Mouse (Mus musculus) ES-Bruce4 (cell line): ENCODE data around the gene Kcnip4. TPM values are rescaled to one million over a fixed set of nuclear protein-coding genes. Genes with fewer than 3 reads are reported as not detected.
A peak's percentile ranks its signal among the peaks of the same experiment; 100 is the strongest.

Experiments used
- H3K27ac ChIP-seq: 2 replicates; pipeline ENCODE4 v1.5.1; 2012; ENCODE audit warnings: low read length, inconsistent platforms; ENCODE audit not compliant: insufficient read depth
- H3K27me3 ChIP-seq: 2 replicates; pipeline ENCODE4 v1.6.1; 2012; ENCODE audit warnings: mild to moderate bottlenecking, low read length, inconsistent platforms; ENCODE audit not compliant: control insufficient read depth, poor library complexity, insufficient read depth, severe bottlenecking
- H3K36me3 ChIP-seq: 2 replicates; pipeline ENCODE4 v1.6.1; 2012; ENCODE audit warnings: inconsistent platforms, mild to moderate bottlenecking, low read length, moderate library complexity; ENCODE audit not compliant: control insufficient read depth, poor library complexity, insufficient read depth, severe bottlenecking
- H3K4me1 ChIP-seq: one replicate; pipeline ENCODE4 v1.8.1; 2011; ENCODE audit warnings: low read length; ENCODE audit not compliant: control insufficient read depth, insufficient read depth
- H3K4me3 ChIP-seq: 2 replicates; pipeline ENCODE4 v1.5.1; 2011; ENCODE audit warnings: low read depth, mild to moderate bottlenecking, low read length
- H3K9ac ChIP-seq: 2 replicates; pipeline ENCODE4 v1.6.1; 2012; ENCODE audit warnings: low read depth, mild to moderate bottlenecking, inconsistent platforms; ENCODE audit not compliant: poor library complexity, severe bottlenecking
- H3K9me3 ChIP-seq: replicated peaks from 2 replicates; pipeline ENCODE4 v1.6.1; 2012; ENCODE audit warnings: mild to moderate bottlenecking, low read length, inconsistent platforms; ENCODE audit not compliant: control insufficient read depth, poor library complexity, insufficient read depth, severe bottlenecking
- CTCF ChIP-seq: IDR thresholded peaks from one replicate; pipeline ENCODE4 v1.8.1; 2011; ENCODE audit warnings: low read depth, low read length
- EP300 ChIP-seq: IDR thresholded peaks from 2 replicates; pipeline ENCODE4 v1.6.1; 2011; ENCODE audit warnings: low read depth, low read length; ENCODE audit not compliant: insufficient read depth
- POLR2A ChIP-seq: IDR thresholded peaks from one replicate; pipeline ENCODE4 v1.8.1; 2011; ENCODE audit warnings: low read length; ENCODE audit not compliant: insufficient read depth
- polyA plus RNA-seq: library from polyadenylated mRNA; stranded (reverse); fragments of >200 nt; gene quantifications from 2 replicates; pipeline ENCODE4 v1.2.4, GENCODE M21; 2011; ENCODE audit warnings: low read depth; ENCODE audit not compliant: missing spikeins, insufficient read depth, insufficient read length

Kcnip4 gene
- polyA plus RNA-seq, 1 experiment, result not detected

- H3K36me3 ChIP-seq, result peaks cover 4% of the 10 kb centered on the region
- no peaks in the 10 kb centered on the region for H3K4me1 ChIP-seq
- H3K4me3 ChIP-seq, result peak overlapping the region; percentile 63
- no peaks in the 10 kb centered on the region for H3K27me3 ChIP-seq
- TF ChIP-seq POLR2A (no peak), CTCF (no peak), EP300 (no peak)
- H3K27ac ChIP-seq, result no peak overlapping the region
- peak overlapping the region; percentile 84 for H3K9ac ChIP-seq
- H3K9me3 ChIP-seq, result no peaks in the 10 kb centered on the region
Measured at GRCm38 (mm10) chr5:48371890-48372766, 1152.6 kb downstream of the Kcnip4 start.

GRCm38 (mm10) chr5:48349309-48349708 lies 1175.4 kb downstream of the Kcnip4 start:
- Histone ChIP-seq H3K27ac (no peak overlapping the region), H3K9me3 (no peaks in the 10 kb centered on the region), H3K27me3 (no peaks in the 10 kb centered on the region; the same call in 1 of the 2 replicates), H3K4me1 (no peaks in the 10 kb centered on the region), H3K9ac (no peak overlapping the region), H3K36me3 (no peaks in the 10 kb centered on the region), H3K4me3 (no peak overlapping the region)
- no peak for TF ChIP-seq EP300
- no peak for TF ChIP-seq POLR2A
- no peak for TF ChIP-seq CTCF

- H3K9me3 ChIP-seq, result no peaks in the 10 kb centered on the region
- no peaks in the 10 kb centered on the region for H3K36me3 ChIP-seq
- H3K9ac ChIP-seq, result no peak overlapping the region
- no peaks in the 10 kb centered on the region; the same call in 1 of the 2 replicates for H3K27me3 ChIP-seq
- no peak overlapping the region for H3K27ac ChIP-seq
- no peak overlapping the region for H3K4me3 ChIP-seq
- no peak for TF ChIP-seq EP300
- no peak for TF ChIP-seq POLR2A
- TF ChIP-seq CTCF, result no peak
- no peaks in the 10 kb centered on the region for H3K4me1 ChIP-seq
Measured at GRCm38 (mm10) chr5:48345983-48346648, 1178.6 kb downstream of the Kcnip4 start.

- Histone ChIP-seq H3K9me3 (no peaks in the 10 kb centered on the region), H3K4me1 (no peaks in the 10 kb centered on the region), H3K4me3 (no peak overlapping the region), H3K27ac (no peak overlapping the region), H3K36me3 (no peaks in the 10 kb centered on the region), H3K27me3 (no peaks in the 10 kb centered on the region; the same call in 1 of the 2 replicates), H3K9ac (no peak overlapping the region)
- TF ChIP-seq EP300, result no peak
- TF ChIP-seq CTCF, result no peak
- TF ChIP-seq POLR2A, result no peak
Measured at GRCm38 (mm10) chr5:48345095-48345982, 1179.4 kb downstream of the Kcnip4 start.

GRCm38 (mm10) chr5:48340808-48341433 lies 1183.8 kb downstream of the Kcnip4 start:
- Histone ChIP-seq H3K9me3 (no peaks in the 10 kb centered on the region), H3K36me3 (no peaks in the 10 kb centered on the region), H3K9ac (no peak overlapping the region), H3K4me1 (no peaks in the 10 kb centered on the region), H3K27me3 (no peaks in the 10 kb centered on the region), H3K27ac (no peak overlapping the region), H3K4me3 (no peak overlapping the region)
- TF ChIP-seq EP300 (no peak), CTCF (no peak), POLR2A (no peak)
